Mouse (Mus musculus) stomach, embryonic 15.5 days (tissue): Measurements from ENCODE around the gene Tomm40. TPM values are rescaled to one million over a fixed set of nuclear protein-coding genes. Genes with fewer than 3 reads are reported as not detected.

Source experiments
- ATAC-seq: fragments of 200-750 bp; cut with Nextera tagmentation; 2 replicates; pipeline ENCODE4 v1.8.0; 2017; ENCODE audit warnings: low read depth, moderate number of reproducible peaks, moderate TSS enrichment; ENCODE audit not compliant: insufficient read depth, low FRiP score
- H3K27ac ChIP-seq: fragments of 300-500 bp; sonication (generic); 2 replicates; pipeline ENCODE4 v1.5.1; 2015; ENCODE audit warnings: mild to moderate bottlenecking, inconsistent platforms
- H3K27me3 ChIP-seq: fragments of 300-500 bp; sonication (generic); replicated peaks from 2 replicates; pipeline ENCODE4 v1.6.1; 2015; ENCODE audit warnings: inconsistent platforms
- H3K36me3 ChIP-seq: fragments of 300-500 bp; sonication (generic); 2 replicates; pipeline ENCODE4 v1.6.1; 2015; ENCODE audit warnings: inconsistent platforms
- H3K4me1 ChIP-seq: fragments of 300-500 bp; sonication (generic); 2 replicates; pipeline ENCODE4 v1.6.1; 2015; ENCODE audit warnings: inconsistent platforms
- H3K4me2 ChIP-seq: fragments of 300-500 bp; sonication (generic); 2 replicates; pipeline ENCODE4 v1.6.1; 2015; ENCODE audit warnings: mild to moderate bottlenecking, inconsistent platforms
- H3K4me3 ChIP-seq: fragments of 300-500 bp; sonication (generic); replicated peaks from 2 replicates; pipeline ENCODE4 v1.5.1; 2015; ENCODE audit warnings: inconsistent platforms
- H3K9ac ChIP-seq: fragments of 300-500 bp; sonication (generic); 2 replicates; pipeline ENCODE4 v1.6.1; 2015; ENCODE audit warnings: inconsistent platforms
- H3K9me3 ChIP-seq: fragments of 300-500 bp; sonication (generic); 2 replicates; pipeline ENCODE4 v1.6.1; 2016; ENCODE audit warnings: inconsistent platforms
- WGBS: fragments of 180-500 bp; shearing (Covaris S2); methylation state at CpG from one replicate; pipeline ENCODE4 v1.1.7; 2015; 5-methylcytosine and 5-hydroxymethylcytosine counted together
- polyA plus RNA-seq: library from polyadenylated mRNA; unstranded; fragments of >200 nt; fragmentation: Nextera tagmentation; extraction: Ambion mirVana; gene quantifications from 2 replicates; pipeline ENCODE4 v1.2.1, GENCODE M21; 2015

Tomm40 gene
- polyA plus RNA-seq, 1 experiment from 2014 or later, result 161 TPM

DNA sequence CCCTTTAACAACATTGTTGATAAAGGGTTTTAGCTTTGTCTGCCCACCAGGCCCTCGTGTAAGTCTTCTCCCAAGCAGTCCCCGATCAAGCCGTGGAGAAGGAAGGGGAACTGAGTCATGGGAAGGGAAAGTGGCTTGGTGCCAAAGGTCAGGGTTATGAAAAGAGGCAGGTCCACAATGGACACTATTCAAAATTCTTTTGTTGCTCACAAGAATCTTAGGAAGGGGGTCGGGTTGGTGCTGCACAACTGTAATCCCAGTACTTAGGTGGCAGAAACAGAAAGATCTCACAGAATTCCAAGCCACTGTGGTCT is 35.8 kb upstream of the Tomm40 start:
- H3K4me3 ChIP-seq, result no peak overlapping the region
- H3K9ac ChIP-seq, result no peak overlapping the region
- 45% methylated on average over 4 of the region's 4 CpGs for WGBS
- no peaks in the 10 kb centered on the region for H3K36me3 ChIP-seq
- ATAC-seq, result no peak
- no peaks in the 10 kb centered on the region for H3K27me3 ChIP-seq
- peaks cover 50% of the 10 kb centered on the region for H3K4me1 ChIP-seq
- peak overlapping the region; percentile 94; the same call in 1 of the 2 replicates for H3K27ac ChIP-seq
- H3K4me2 ChIP-seq, result peak overlapping the region; percentile 62; the same call in 1 of the 2 replicates
- no peaks in the 10 kb centered on the region for H3K9me3 ChIP-seq

DNA sequence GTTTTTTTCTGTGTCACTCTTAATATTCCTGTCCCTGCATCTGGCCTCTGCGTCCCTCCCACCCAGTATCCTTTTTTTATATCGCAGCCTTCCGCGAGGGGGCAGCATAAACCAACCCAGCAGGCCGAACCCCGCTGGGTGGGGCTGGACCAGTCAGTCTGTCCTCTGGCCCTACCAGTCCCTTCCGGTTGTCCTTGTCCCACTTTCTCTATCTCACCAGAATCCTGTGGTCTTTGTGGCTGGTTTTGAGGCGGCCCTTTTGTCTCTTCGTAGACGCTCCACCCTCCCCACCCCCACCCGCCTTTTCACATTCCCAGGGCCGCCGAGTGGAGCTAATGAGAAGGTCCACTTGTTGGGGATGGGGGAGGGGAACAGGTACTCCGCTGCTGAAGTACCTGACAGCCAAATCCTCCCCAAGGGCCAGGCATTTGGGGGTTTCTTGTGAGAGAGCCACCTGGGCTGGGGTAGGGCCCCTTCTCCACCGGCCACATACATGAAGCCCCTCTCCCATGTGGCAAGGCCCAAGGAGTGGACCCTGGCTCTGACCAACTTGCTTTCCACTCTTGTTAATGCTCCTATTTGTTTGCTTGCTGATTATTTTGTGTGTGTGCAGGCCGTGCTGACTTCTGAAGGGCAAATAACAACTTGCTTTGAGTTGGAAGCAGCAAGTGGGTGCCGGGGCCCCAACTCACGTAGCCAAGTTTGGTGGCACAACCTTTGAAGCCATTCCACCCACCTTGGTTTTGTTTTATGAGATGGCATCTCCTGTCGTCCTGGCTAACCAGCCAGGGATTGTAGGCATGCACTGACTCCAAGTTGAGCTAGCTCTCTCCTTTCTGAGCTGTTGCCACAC is 35.2 kb upstream of the Tomm40 start, which contains the start of gene Nectin2:
Gene Nectin2 (minus strand): TSS at position 267 of the 853 bp plus-strand sequence.
- no peaks in the 10 kb centered on the region for H3K9me3 ChIP-seq
- H3K4me2 ChIP-seq, result peak within 1 kb of the TSS; percentile 62
- no peaks in the 10 kb centered on the region for H3K27me3 ChIP-seq
- no peak within 1 kb of the TSS; the same call in 1 of the 2 replicates for H3K9ac ChIP-seq
- peak within 1 kb of the TSS; percentile 81 for H3K4me3 ChIP-seq
- H3K4me1 ChIP-seq, result peaks cover 52% of the 10 kb centered on the region
- H3K36me3 ChIP-seq, result no peaks in the 10 kb centered on the region
- peak; percentile 49 for ATAC-seq
- H3K27ac ChIP-seq, result peak within 1 kb of the TSS; percentile 94
- 13% methylated on average over 19 of the region's 19 CpGs for WGBS

- under 1% methylated on average over 45 of the region's 46 CpGs for WGBS
- H3K36me3 ChIP-seq, result no peaks in the 10 kb centered on the region
- ATAC-seq, result peak; percentile 93
- no peaks in the 10 kb centered on the region for H3K27me3 ChIP-seq
- H3K27ac ChIP-seq, result peak overlapping the region; percentile 94
- H3K4me2 ChIP-seq, result peak overlapping the region; percentile 62
- peaks cover 55% of the 10 kb centered on the region for H3K4me1 ChIP-seq
- peak overlapping the region; percentile 71 for H3K9ac ChIP-seq
- H3K9me3 ChIP-seq, result no peaks in the 10 kb centered on the region
- peak overlapping the region; percentile 81 for H3K4me3 ChIP-seq
Observed at GRCm38 (mm10) chr7:19749389-19750216, 34.4 kb upstream of the Tomm40 start.

DNA sequence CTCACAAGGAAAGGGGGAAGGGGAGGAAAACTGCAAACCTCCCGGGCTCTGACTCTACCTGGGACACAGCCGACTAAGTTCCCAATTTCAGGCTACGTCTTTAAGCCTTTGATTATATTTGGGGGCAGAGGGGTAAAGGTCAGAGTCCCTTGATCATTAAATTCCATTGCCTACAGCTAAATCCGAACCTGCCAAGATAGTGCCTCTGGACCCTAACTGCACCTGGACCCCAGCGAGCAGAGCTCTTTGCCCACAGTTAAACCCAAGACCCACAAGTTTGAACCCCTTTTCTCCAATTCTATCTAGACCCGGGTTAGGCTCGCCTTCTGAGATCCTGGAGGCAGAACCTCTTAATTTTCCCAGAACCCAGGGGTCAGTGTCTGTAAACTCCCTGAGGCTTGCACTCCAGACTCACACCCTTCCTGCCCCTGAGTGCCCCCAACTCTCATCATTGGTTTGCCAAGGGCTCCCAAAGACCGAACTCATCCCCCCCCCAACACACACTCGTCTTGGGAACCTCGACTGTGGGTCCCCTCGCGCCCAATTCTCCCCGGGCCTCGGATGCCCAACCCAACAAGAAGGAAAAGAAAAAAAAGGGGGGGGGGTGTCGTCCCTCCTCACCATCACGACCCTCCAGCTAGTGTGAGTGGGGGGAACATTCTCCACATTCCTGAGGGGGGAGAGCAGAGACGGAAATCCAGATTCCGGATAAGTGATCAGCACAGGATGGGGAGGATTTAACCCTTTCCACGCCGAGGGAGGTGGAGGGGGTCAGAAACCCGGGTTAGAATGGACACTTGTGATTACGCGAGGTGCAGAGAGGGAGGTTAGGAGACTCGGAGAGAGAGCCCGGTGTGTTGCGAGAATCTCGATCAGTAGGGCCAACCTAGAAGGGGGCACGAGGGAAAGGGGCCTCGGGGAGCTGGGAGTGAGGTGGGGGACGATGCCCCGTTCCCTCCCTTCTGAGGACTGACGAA is 33.3 kb upstream of the Tomm40 start:
- H3K27me3 ChIP-seq, result no peaks in the 10 kb centered on the region
- peak overlapping the region; percentile 62 for H3K4me2 ChIP-seq
- peak overlapping the region; percentile 71 for H3K9ac ChIP-seq
- H3K27ac ChIP-seq, result peak overlapping the region; percentile 94
- H3K36me3 ChIP-seq, result peaks cover 8% of the 10 kb centered on the region
- peak overlapping the region; percentile 81 for H3K4me3 ChIP-seq
- under 1% methylated on average over 32 of the region's 32 CpGs for WGBS
- no peak for ATAC-seq
- H3K9me3 ChIP-seq, result no peaks in the 10 kb centered on the region
- H3K4me1 ChIP-seq, result peaks cover 49% of the 10 kb centered on the region

- peak overlapping the region; percentile 94 for H3K27ac ChIP-seq
- peaks cover 48% of the 10 kb centered on the region for H3K4me1 ChIP-seq
- ATAC-seq, result peak; percentile 23
- peak overlapping the region; percentile 71 for H3K9ac ChIP-seq
- peak overlapping the region; percentile 62 for H3K4me2 ChIP-seq
- H3K9me3 ChIP-seq, result no peaks in the 10 kb centered on the region
- WGBS, result 8% methylated on average over 25 of the region's 25 CpGs
- H3K27me3 ChIP-seq, result no peaks in the 10 kb centered on the region
- peaks cover 14% of the 10 kb centered on the region for H3K36me3 ChIP-seq
- H3K4me3 ChIP-seq, result peak overlapping the region; percentile 81
Observed at GRCm38 (mm10) chr7:19747420-19748218, 32.4 kb upstream of the Tomm40 start.

DNA sequence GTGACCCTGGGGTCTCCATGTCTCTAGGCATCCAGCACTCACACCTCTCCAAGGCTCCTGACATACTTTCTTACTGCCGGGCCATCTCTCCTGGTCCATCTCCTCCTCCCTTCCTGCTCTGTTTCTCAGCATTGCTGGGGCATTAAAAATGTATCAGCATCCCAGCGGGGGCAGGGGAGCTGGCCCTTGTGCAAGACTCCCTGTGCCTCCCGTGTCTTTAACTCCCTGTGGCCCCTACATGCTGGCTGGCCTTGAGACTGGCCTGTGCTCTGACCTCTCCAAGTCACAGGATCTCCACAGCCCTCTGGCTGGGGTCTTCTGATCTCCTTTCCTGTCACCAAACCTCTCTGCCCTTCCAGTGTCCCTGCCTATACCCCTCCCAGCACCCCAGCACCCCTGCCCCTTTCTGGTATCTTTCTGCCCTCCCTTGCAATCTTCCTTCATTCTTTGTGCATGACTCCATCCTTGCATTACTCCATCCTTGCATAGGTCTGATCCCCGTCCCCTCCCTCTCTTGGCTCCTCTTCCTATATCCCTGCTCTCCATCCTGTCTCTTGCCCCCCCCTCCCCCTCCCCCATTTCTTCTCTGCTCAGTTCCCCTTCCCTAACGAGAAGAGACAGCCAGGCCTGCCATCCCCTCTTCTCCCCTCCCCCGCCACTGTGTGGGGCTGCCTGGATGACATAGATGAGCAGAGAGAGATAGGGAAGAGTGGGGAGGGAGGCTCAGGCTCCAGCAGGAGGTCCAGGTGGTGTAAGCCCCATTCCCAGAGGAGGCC is 31.4 kb upstream of the Tomm40 start:
- H3K27me3 ChIP-seq, result no peaks in the 10 kb centered on the region
- peak overlapping the region; percentile 81 for H3K4me3 ChIP-seq
- H3K4me2 ChIP-seq, result peak overlapping the region; percentile 62
- H3K4me1 ChIP-seq, result peaks cover 55% of the 10 kb centered on the region
- no peak overlapping the region for H3K9ac ChIP-seq
- H3K9me3 ChIP-seq, result no peaks in the 10 kb centered on the region
- peak overlapping the region; percentile 94 for H3K27ac ChIP-seq
- WGBS, result 40% methylated on average over 6 of the region's 6 CpGs
- peaks cover 14% of the 10 kb centered on the region for H3K36me3 ChIP-seq
- ATAC-seq, result no peak

DNA sequence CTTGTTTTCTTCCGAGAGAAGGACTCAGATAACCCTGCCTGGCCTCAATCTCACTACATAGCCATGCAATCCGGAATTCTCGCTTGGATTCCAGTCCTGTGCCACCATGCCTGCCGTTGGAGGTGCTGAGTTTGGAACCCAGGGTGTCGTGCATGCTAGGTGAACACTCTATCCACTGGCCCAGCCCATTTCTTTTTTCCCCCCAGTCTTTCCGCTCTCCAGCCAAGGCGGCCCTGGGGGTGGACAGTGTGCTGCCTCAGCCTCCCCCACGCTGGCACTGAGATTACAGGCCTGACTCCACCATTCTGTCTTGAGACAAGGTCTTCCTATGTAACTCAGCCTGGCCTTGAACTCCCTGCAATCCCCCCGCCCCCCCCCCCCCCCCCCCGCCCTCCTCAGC is 30.7 kb upstream of the Tomm40 start:
- no peak overlapping the region; the same call in 1 of the 2 replicates for H3K4me3 ChIP-seq

DNA sequence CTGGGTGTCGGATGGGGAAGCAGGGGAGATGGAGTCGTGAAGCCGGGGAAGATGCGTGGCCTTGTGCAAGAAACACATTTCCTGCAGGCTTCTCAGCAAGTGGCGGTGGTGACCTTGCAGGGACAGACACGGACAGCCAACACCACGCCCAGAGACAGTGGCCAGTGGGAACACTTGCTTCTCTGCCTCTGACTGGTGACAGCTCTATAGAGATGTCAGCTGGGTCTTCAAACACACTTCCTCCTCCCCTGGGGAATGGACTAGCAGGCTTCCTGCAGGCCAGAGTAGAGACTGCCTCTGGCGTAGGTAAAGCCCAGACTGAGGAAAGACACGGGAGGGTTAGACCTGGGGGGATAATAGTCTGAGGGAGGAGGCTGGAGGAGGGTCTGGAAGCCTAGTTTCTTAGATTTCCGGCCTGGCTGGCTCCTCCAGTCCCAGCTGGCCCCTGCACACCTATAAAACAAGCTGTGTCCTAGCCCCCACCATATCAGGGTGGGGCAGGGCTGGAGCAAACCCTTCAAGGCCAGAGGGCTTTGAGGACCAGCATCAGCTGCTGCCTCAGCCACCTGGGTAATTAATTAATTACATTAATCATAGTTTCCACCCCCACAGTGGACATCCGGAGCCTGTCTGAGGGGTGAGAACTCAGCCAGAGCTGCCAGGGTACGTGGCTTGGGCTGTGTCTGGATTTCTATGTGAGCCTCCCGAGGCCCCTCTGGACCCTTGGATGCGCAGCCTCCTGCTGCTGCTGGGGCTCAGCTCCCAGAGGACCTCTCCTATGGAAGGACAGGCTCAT is 29.6 kb upstream of the Tomm40 start:
- H3K27ac ChIP-seq, result peak overlapping the region; percentile 74
- no peak for ATAC-seq
- peaks cover 54% of the 10 kb centered on the region for H3K4me1 ChIP-seq
- no peaks in the 10 kb centered on the region for H3K27me3 ChIP-seq
- H3K4me2 ChIP-seq, result peak overlapping the region; percentile 23; the same call in 1 of the 2 replicates
- no peak overlapping the region for H3K4me3 ChIP-seq
- WGBS, result 59% methylated on average over 14 of the region's 14 CpGs
- H3K9me3 ChIP-seq, result no peaks in the 10 kb centered on the region
- H3K36me3 ChIP-seq, result peaks cover 23% of the 10 kb centered on the region
- no peak overlapping the region for H3K9ac ChIP-seq

More for the DNA sequence above, 30.7 kb upstream of the Tomm40 start:
- 79% methylated on average over 8 of the region's 10 CpGs for WGBS
- no peak for ATAC-seq
- H3K27ac ChIP-seq, result no peak overlapping the region
- H3K4me2 ChIP-seq, result no peak overlapping the region
- no peak overlapping the region for H3K9ac ChIP-seq
- H3K9me3 ChIP-seq, result no peaks in the 10 kb centered on the region
- peaks cover 14% of the 10 kb centered on the region for H3K36me3 ChIP-seq
- H3K4me1 ChIP-seq, result peaks cover 61% of the 10 kb centered on the region
- no peaks in the 10 kb centered on the region for H3K27me3 ChIP-seq

- H3K4me1 ChIP-seq, result peaks cover 54% of the 10 kb centered on the region
- no peak overlapping the region for H3K9ac ChIP-seq
- H3K9me3 ChIP-seq, result no peaks in the 10 kb centered on the region
- no peak overlapping the region for H3K4me3 ChIP-seq
- H3K4me2 ChIP-seq, result no peak overlapping the region
- whole genome bisulfite sequencing, result 76% methylated on average over 6 of the region's 6 CpGs
- no peaks in the 10 kb centered on the region for H3K27me3 ChIP-seq
- no peak overlapping the region for H3K27ac ChIP-seq
- H3K36me3 ChIP-seq, result peaks cover 23% of the 10 kb centered on the region
- no peak for ATAC-seq
Observed at GRCm38 (mm10) chr7:19743791-19744190, 28.6 kb upstream of the Tomm40 start.
